16 mouse cellular contexts compared by ENCODE assay signal in genomic region chr4:106144351-106145116, GRCm38 (mm10).
A peak's percentile ranks its signal among the peaks of the same experiment; 100 is the strongest.
DNase-seq lines count a peak whose midpoint lies in the region; ATAC-seq and TF ChIP-seq lines count a peak whose summit lies in the region.
"Had no signal": no experiment of that assay in that cellular context is flagged by ENCODE, and none has a peak within 500 bp of the region (broad histone marks: within the 10 kb centered on the region; RNA-seq: fewer than 3 reads in every experiment).

No protein-coding gene starts in this region.

- peak; percentile 58 for TF ChIP-seq CTCF in layer of hippocampus, adult 2 months (conservative IDR thresholded peaks at IDR 0.05)

- no peak overlapping the region for H3K4me2 ChIP-seq in embryonic facial prominence, embryonic 14.5 days (ENCODE audit: low read depth, low read length)
- H3K4me2 ChIP-seq: embryonic facial prominence, embryonic 12.5 days; heart, embryonic 13.5 days; intestine, embryonic 15.5 days; liver, embryonic 12.5 days; neural tube, embryonic 15.5 days had no signal

- 67% methylated on average over 7 of the region's 7 CpGs for WGBS in embryonic facial prominence, embryonic 14.5 days
- 77% methylated on average over 7 of the region's 7 CpGs for WGBS in embryonic facial prominence, embryonic 10.5 days

- DNase-seq in embryonic facial prominence, embryonic 14.5 days (ENCODE audit: low spot score) = peak; percentile 84
- DNase-seq in embryonic facial prominence, embryonic 10.5 days (ENCODE audit: low spot score) = no peak
- DNase-seq in layer of hippocampus, adult 2 months (ENCODE audit: low spot score in 2 of 2) = no peak
- no peak for DNase-seq in layer of hippocampus, postnatal 10 days (ENCODE audit: low spot score in 2 of 2)
- peak; percentile 12 for DNase-seq in ovary, postnatal 36 days (ENCODE audit: low spot score)
- DNase-seq in ovary, postnatal 14 days (ENCODE audit: low spot score) = no peak
- DNase-seq in frontal cortex, postnatal 25 days (ENCODE audit: low spot score in 2 of 2) = no peak
- DNase-seq: cerebellum, postnatal 36 days; right cerebral cortex, adult 18-20 months had no signal

- no peaks in the 10 kb centered on the region for H3K9me3 ChIP-seq in embryonic facial prominence, embryonic 14.5 days (ENCODE audit: control insufficient read depth, low read length)
- no peaks in the 10 kb centered on the region for H3K9me3 ChIP-seq in embryonic facial prominence, embryonic 10.5 days
- H3K9me3 ChIP-seq: embryonic facial prominence, embryonic 12.5 days; heart, embryonic 13.5 days; hindbrain, embryonic 10.5 days; intestine, embryonic 15.5 days; liver, embryonic 12.5 days; neural tube, embryonic 15.5 days had no signal

- H3K27me3 ChIP-seq in embryonic facial prominence, embryonic 14.5 days (replicated peaks; ENCODE audit: control insufficient read depth, insufficient read depth, low read length) = no peaks in the 10 kb centered on the region
- H3K27me3 ChIP-seq in embryonic facial prominence, embryonic 10.5 days (replicated peaks; ENCODE audit: low read depth, poor library complexity, severe bottlenecking) = no peaks in the 10 kb centered on the region
- H3K27me3 ChIP-seq: embryonic facial prominence, embryonic 12.5 days; heart, embryonic 13.5 days; intestine, embryonic 15.5 days; liver, embryonic 12.5 days; neural tube, embryonic 15.5 days had no signal

- H3K27ac ChIP-seq in embryonic facial prominence, embryonic 14.5 days (replicated peaks; ENCODE audit: low read depth, low read length) = no peak overlapping the region; the same call in 1 of the 2 replicates
- H3K27ac ChIP-seq in embryonic facial prominence, embryonic 10.5 days (replicated peaks) = no peak overlapping the region
- H3K27ac ChIP-seq in layer of hippocampus, adult 2 months = no peak overlapping the region
- H3K27ac ChIP-seq: embryonic facial prominence, embryonic 12.5 days; heart, embryonic 13.5 days; hindbrain, embryonic 10.5 days; intestine, embryonic 15.5 days; liver, embryonic 12.5 days; neural tube, embryonic 15.5 days had no signal

- no peak overlapping the region for H3K4me3 ChIP-seq in embryonic facial prominence, embryonic 14.5 days (ENCODE audit: low read depth, low read length)
- no peak overlapping the region for H3K4me3 ChIP-seq in embryonic facial prominence, embryonic 10.5 days
- H3K4me3 ChIP-seq in layer of hippocampus, adult 2 months = no peak overlapping the region
- H3K4me3 ChIP-seq: embryonic facial prominence, embryonic 12.5 days; heart, embryonic 13.5 days; hindbrain, embryonic 10.5 days; intestine, embryonic 15.5 days; liver, embryonic 12.5 days; neural tube, embryonic 15.5 days had no signal

- H3K36me3 ChIP-seq in embryonic facial prominence, embryonic 14.5 days (ENCODE audit: control insufficient read depth, insufficient read depth, low read length) = no peaks in the 10 kb centered on the region
- H3K36me3 ChIP-seq in embryonic facial prominence, embryonic 10.5 days (replicated peaks) = no peaks in the 10 kb centered on the region
- H3K36me3 ChIP-seq: embryonic facial prominence, embryonic 12.5 days; heart, embryonic 13.5 days; hindbrain, embryonic 10.5 days; intestine, embryonic 15.5 days; liver, embryonic 12.5 days; neural tube, embryonic 15.5 days had no signal

- H3K9ac ChIP-seq in embryonic facial prominence, embryonic 14.5 days (ENCODE audit: low read depth, low read length) = no peak overlapping the region
- H3K9ac ChIP-seq: embryonic facial prominence, embryonic 12.5 days; heart, embryonic 13.5 days; intestine, embryonic 15.5 days; liver, embryonic 12.5 days; neural tube, embryonic 15.5 days had no signal

- peaks cover 7% of the 10 kb centered on the region; the same call in 1 of the 2 replicates for H3K4me1 ChIP-seq in embryonic facial prominence, embryonic 14.5 days (ENCODE audit: control insufficient read depth, insufficient read depth, low read length)
- peaks cover 16% of the 10 kb centered on the region; the same call in 1 of the 2 replicates for H3K4me1 ChIP-seq in embryonic facial prominence, embryonic 10.5 days
- H3K4me1 ChIP-seq: heart, embryonic 13.5 days; hindbrain, embryonic 10.5 days; intestine, embryonic 15.5 days; liver, embryonic 12.5 days; neural tube, embryonic 15.5 days had no signal

- ATAC-seq in embryonic facial prominence, embryonic 14.5 days (ENCODE audit: low read depth) = no peak; the same call in 1 of the 2 replicates
- ATAC-seq: forebrain, embryonic 14.5 days; intestine, embryonic 15.5 days; liver, embryonic 12.5 days had no signal

Comparison
In these comparisons a context has a peak if more than half of its experiments do, and no peak if none do; other contexts are left out.
1. DNase-seq: peak in embryonic facial prominence, embryonic 14.5 days (single experiment) and ovary, postnatal 36 days (single experiment); none in embryonic facial prominence, embryonic 10.5 days (single experiment), layer of hippocampus, adult 2 months (0 of 2), layer of hippocampus, postnatal 10 days (0 of 2), ovary, postnatal 14 days (single experiment) and frontal cortex, postnatal 25 days (0 of 2).